Mouse (Mus musculus) ovary, adult 10 weeks (tissue): Measurements from ENCODE around the gene Vps39. TPM values are rescaled to one million over a fixed set of nuclear protein-coding genes. Genes with fewer than 3 reads are reported as not detected.

Experiments
- polyA plus RNA-seq: library from polyadenylated mRNA; stranded (reverse); fragments of 350-450 nt; fragmentation: Illumina TruSeq; extraction: RNeasy Lipid Tissue Mini Kit (QIAGEN cat#74804); gene quantifications from one replicate; pipeline ENCODE4 v1.2.3, GENCODE M21; 2014

Gene Vps39
- polyA plus RNA-seq: 23.3 TPM

GRCm38 (mm10) chr2:120352682-120353646 lies at the start of gene Vps39:
Vps39 (minus strand) TSS chr2:120353137.

GRCm38 (mm10) chr2:120313976-120314375 lies 39.0 kb downstream of the Vps39 start, which contains the start of gene Pla2g4f:
Pla2g4f (minus strand) TSS chr2:120314165.

GRCm38 (mm10) chr2:120288995-120289394 lies 63.9 kb downstream of the Vps39 start, which contains the start of gene Pla2g4d:
Pla2g4d (minus strand) TSS chr2:120289197.

Other genes with a start within 250 kb of the Vps39 start
- gene Ehd4, start 198.5 kb downstream of the Vps39 start, polyA plus RNA-seq: 46.0 TPM
- gene Pla2g4e, start 107.8 kb downstream of the Vps39 start, polyA plus RNA-seq: 0.09 TPM
- not detected for gene Pla2g4d, start 63.9 kb downstream of the Vps39 start, polyA plus RNA-seq
- not detected for gene Pla2g4f, start 39.0 kb downstream of the Vps39 start, polyA plus RNA-seq
- 23.1 TPM for gene Ganc, start 50.8 kb upstream of the Vps39 start, polyA plus RNA-seq
- gene Tmem87a, start 51.0 kb upstream of the Vps39 start, polyA plus RNA-seq: 141 TPM
- not detected for gene Capn3, start 102.9 kb upstream of the Vps39 start, polyA plus RNA-seq
- 104 TPM for gene Zfp106, start 210.7 kb upstream of the Vps39 start, polyA plus RNA-seq
- gene Snap23, start 214.5 kb upstream of the Vps39 start, polyA plus RNA-seq: 159 TPM